Mouse (Mus musculus): ENCODE results near the gene Cd302. TPM values are rescaled to one million over a fixed set of nuclear protein-coding genes. Genes with fewer than 3 reads are reported as not detected.

The Cd302 gene
- polyA plus RNA-seq, 1 experiment = 3.6 TPM

- peaks cover 74% of the 10 kb centered on the region for H3K4me1 ChIP-seq
- H3K4me3 ChIP-seq (replicated peaks) = peak overlapping the region; percentile 62
- H3K27me3 ChIP-seq (replicated peaks) = no peaks in the 10 kb centered on the region
- H3K9me3 ChIP-seq = no peaks in the 10 kb centered on the region
- H3K36me3 ChIP-seq (replicated peaks; ENCODE audit: low read length) = peaks cover 27% of the 10 kb centered on the region
- TF ChIP-seq FLI1 (IDR thresholded peaks at IDR 0.05; ENCODE audit: low read length) (no peak), GATA1 (IDR thresholded peaks at IDR 0.05; ENCODE audit: borderline replicate concordance, low read length) (no peak)
Observed at GRCm38 (mm10) chr2:60204162-60204561, 80.1 kb downstream of the Cd302 start.

GRCm38 (mm10) chr2:60203733-60204132 is 80.6 kb downstream of the Cd302 start:
- Histone ChIP-seq H3K36me3 (replicated peaks; ENCODE audit: low read length) (peaks cover 27% of the 10 kb centered on the region), H3K4me1 (peaks cover 74% of the 10 kb centered on the region), H3K9me3 (no peaks in the 10 kb centered on the region), H3K27me3 (replicated peaks) (no peaks in the 10 kb centered on the region), H3K4me3 (replicated peaks) (peak overlapping the region; percentile 59)
- TF ChIP-seq GATA1 (IDR thresholded peaks at IDR 0.05; ENCODE audit: borderline replicate concordance, low read length) (no peak), FLI1 (IDR thresholded peaks at IDR 0.05; ENCODE audit: low read length) (no peak)

- Histone ChIP-seq H3K27me3 (replicated peaks) (no peaks in the 10 kb centered on the region), H3K9me3 (no peaks in the 10 kb centered on the region), H3K36me3 (replicated peaks; ENCODE audit: low read length) (peaks cover 27% of the 10 kb centered on the region), H3K4me3 (replicated peaks) (peak overlapping the region; percentile 64), H3K4me1 (peaks cover 70% of the 10 kb centered on the region)
- TF ChIP-seq GATA1 (IDR thresholded peaks at IDR 0.05; ENCODE audit: borderline replicate concordance, low read length) = no peak
- TF ChIP-seq FLI1 (IDR thresholded peaks at IDR 0.05; ENCODE audit: low read length) = no peak
Observed at GRCm38 (mm10) chr2:60202900-60203530, 81.3 kb downstream of the Cd302 start.

Other genes starting within 250 kb of the Cd302 start
- 17.1 TPM in 1 of 2 replicates, not detected in the other for gene Baz2b, start 74.6 kb downstream of the Cd302 start, polyA plus RNA-seq (2012; ENCODE audit: insufficient read depth, low replicate concordance)
- gene March7, start 74.6 kb downstream of the Cd302 start, polyA plus RNA-seq (2012; ENCODE audit: insufficient read depth, low replicate concordance) = 0.88 and 1.2 TPM in 2 replicates
- not detected in 2 replicates for gene Ly75, start 98.8 kb upstream of the Cd302 start, polyA plus RNA-seq (2012; ENCODE audit: insufficient read depth, low replicate concordance)